Mouse (Mus musculus) stomach, embryonic 16.5 days (tissue): ENCODE measurements around the gene Slc6a16. TPM values are rescaled to one million over a fixed set of nuclear protein-coding genes. Genes with fewer than 3 reads are reported as not detected.

Experiments
- ATAC-seq: fragments of 200-750 bp; cut with Nextera tagmentation; 2 replicates; pipeline ENCODE4 v1.8.0; 2017; ENCODE audit warnings: moderate number of reproducible peaks, moderate TSS enrichment; ENCODE audit not compliant: insufficient read depth, low FRiP score
- H3K27ac ChIP-seq: fragments of 300-500 bp; sonication (generic); 2 replicates; pipeline ENCODE4 v1.5.1; 2014; ENCODE audit warnings: low read length
- H3K27me3 ChIP-seq: fragments of 300-500 bp; sonication (generic); 2 replicates; pipeline ENCODE4 v1.6.1; 2014; ENCODE audit warnings: low read length, control low read depth, mixed read lengths; ENCODE audit not compliant: control insufficient read depth, insufficient read depth
- H3K36me3 ChIP-seq: fragments of 300-500 bp; sonication (generic); 2 replicates; pipeline ENCODE4 v1.6.1; 2014; ENCODE audit warnings: low read length; ENCODE audit not compliant: control insufficient read depth, insufficient read depth
- H3K4me1 ChIP-seq: fragments of 300-500 bp; sonication (generic); 2 replicates; pipeline ENCODE4 v1.6.1; 2014; ENCODE audit warnings: low read length, control low read depth, mixed read lengths; ENCODE audit not compliant: control insufficient read depth, insufficient read depth
- H3K4me2 ChIP-seq: fragments of 300-500 bp; sonication (generic); 2 replicates; pipeline ENCODE4 v1.6.1; 2014; ENCODE audit warnings: low read depth, low read length, mixed read lengths
- H3K4me3 ChIP-seq: fragments of 300-500 bp; sonication (generic); replicated peaks from 2 replicates; pipeline ENCODE4 v1.5.1; 2014; ENCODE audit warnings: mild to moderate bottlenecking, low read length
- H3K9ac ChIP-seq: fragments of 300-500 bp; sonication (generic); 2 replicates; pipeline ENCODE4 v1.6.1; 2014; ENCODE audit warnings: low read length
- H3K9me3 ChIP-seq: fragments of 300-500 bp; sonication (generic); replicated peaks from 2 replicates; pipeline ENCODE4 v1.6.1; 2016; ENCODE audit warnings: low read length, control low read depth; ENCODE audit not compliant: control insufficient read depth
- WGBS: fragments of 180-500 bp; shearing (Covaris S2); extraction: QIAGEN DNeasy Blood & Tissue Kit; methylation state at CpG from one replicate; pipeline ENCODE4 v1.1.7; 2014; 5-methylcytosine and 5-hydroxymethylcytosine counted together
- polyA plus RNA-seq: library from polyadenylated mRNA; unstranded; fragments of >200 nt; fragmentation: Nextera tagmentation; extraction: Ambion mirVana; gene quantifications from 2 replicates; pipeline ENCODE4 v1.2.1, GENCODE M21; 2015

Gene Slc6a16
- polyA plus RNA-seq, 1 experiment from 2014 or later: not detected

DNA sequence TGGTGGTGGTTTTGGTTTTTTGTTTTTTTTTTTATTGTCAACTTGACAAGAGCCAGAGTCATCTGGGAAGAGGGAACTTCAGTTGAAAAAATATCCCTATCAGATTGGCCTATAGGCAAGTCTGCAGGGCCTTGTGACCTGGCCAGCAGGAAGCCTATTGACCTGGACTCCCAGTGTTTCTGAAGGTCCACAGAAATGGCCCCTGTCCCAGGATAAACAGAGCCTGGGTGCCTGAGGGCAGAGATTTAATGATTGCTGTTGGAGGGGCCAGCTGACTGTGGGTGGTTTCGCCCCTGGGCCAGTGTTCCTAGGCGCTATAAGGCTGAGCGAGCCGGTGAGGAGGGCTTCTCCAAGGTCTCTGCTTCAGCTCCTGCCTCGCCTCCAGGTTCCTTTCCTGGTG, 27.2 kb upstream of the Slc6a16 start:
- no peak for ATAC-seq
- no peak overlapping the region for H3K4me3 ChIP-seq
- no peaks in the 10 kb centered on the region for H3K9me3 ChIP-seq
- no peak overlapping the region for H3K9ac ChIP-seq
- H3K4me2 ChIP-seq: no peak overlapping the region
- peaks cover 5% of the 10 kb centered on the region; the same call in 1 of the 2 replicates for H3K36me3 ChIP-seq
- WGBS: 71% methylated on average over 5 of the region's 5 CpGs
- peaks cover 8% of the 10 kb centered on the region for H3K27me3 ChIP-seq
- no peak overlapping the region for H3K27ac ChIP-seq
- H3K4me1 ChIP-seq: peaks cover 26% of the 10 kb centered on the region

DNA sequence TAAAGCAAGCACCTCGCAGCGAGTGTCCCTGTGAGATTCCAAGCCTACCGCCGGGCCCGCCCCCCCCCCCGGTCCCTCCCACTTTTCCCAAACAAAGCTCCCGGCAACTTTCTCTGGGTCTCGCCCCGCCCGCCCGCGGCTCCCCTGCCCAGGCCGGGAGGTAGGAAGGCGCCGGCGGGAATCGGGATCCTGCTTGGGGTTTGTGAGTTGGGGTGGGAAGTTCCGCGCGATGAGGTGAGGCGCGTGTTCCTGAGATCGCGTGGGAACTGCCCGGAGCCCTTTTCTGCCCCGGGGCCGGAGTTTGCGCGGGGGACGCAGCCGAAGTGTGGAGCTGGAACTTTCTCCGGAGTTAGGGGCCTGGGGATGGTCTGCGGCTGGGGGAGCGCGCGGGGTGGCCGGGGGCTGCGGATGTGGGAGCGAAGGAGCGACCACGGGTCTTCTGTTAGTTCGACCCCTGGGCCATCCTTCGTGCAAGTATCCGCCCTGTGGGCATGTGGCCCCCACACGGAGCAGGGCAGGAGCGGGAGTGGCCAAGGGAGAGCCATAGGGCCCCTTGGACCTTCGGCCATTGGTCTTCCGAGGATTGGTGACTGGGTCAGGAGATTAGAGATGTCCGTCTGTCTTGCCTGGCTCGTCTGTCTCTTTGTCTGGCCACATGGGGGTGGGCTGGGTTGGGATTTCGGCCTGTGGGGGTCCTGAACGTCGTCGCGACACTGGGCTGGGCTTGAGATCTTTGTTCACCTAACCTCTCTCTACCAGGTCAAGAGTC, 25.0 kb upstream of the Slc6a16 start, which contains the start of gene Tead2:
Gene Tead2, plus strand, starts transcription at position 81 of the 769 bp plus-strand sequence.
- peaks cover 26% of the 10 kb centered on the region for H3K4me1 ChIP-seq
- no peaks in the 10 kb centered on the region for H3K9me3 ChIP-seq
- peak within 1 kb of the TSS; percentile 94 for H3K27ac ChIP-seq
- H3K9ac ChIP-seq: peak within 1 kb of the TSS; percentile 96
- peak within 1 kb of the TSS; percentile 70 for H3K4me2 ChIP-seq
- H3K27me3 ChIP-seq: peaks cover 8% of the 10 kb centered on the region
- ATAC-seq: peak; percentile 63
- 2% methylated on average over 55 of the region's 55 CpGs for WGBS
- H3K36me3 ChIP-seq: peaks cover 16% of the 10 kb centered on the region
- peak within 1 kb of the TSS; percentile 88 for H3K4me3 ChIP-seq

- H3K36me3 ChIP-seq: peaks cover 16% of the 10 kb centered on the region
- 2% methylated on average over 13 of the region's 13 CpGs for WGBS
- peak overlapping the region; percentile 94 for H3K27ac ChIP-seq
- peak overlapping the region; percentile 88 for H3K4me3 ChIP-seq
- H3K9me3 ChIP-seq: no peaks in the 10 kb centered on the region
- peak overlapping the region; percentile 70 for H3K4me2 ChIP-seq
- peaks cover 3% of the 10 kb centered on the region for H3K27me3 ChIP-seq
- peak; percentile 85 for ATAC-seq
- H3K9ac ChIP-seq: peak overlapping the region; percentile 96
- H3K4me1 ChIP-seq: peaks cover 23% of the 10 kb centered on the region
Measured at GRCm38 (mm10) chr7:45216442-45217183, 24.3 kb upstream of the Slc6a16 start.

DNA sequence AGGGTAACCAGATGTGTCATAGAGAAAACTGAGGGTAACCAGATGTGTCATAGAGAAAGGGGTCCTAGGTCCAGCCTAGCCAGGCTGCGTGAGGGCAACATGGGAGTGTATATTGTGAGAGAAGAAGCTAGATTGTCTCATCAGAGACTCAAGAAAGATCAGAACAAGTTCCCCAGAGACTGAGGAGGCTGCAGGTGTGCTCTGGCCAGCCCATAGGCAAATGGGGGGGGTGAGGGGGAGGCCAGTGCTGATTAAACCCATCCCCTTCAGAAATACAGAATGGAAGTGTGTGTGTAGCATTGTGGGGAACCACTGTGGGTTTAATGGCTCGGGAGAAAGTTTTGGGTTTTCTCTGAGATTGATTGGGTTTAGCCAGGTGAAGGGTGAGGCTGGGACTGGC, 19.2 kb upstream of the Slc6a16 start:
- Histone ChIP-seq H3K4me3 (no peak overlapping the region), H3K36me3 (peaks cover 30% of the 10 kb centered on the region), H3K4me2 (no peak overlapping the region), H3K27ac (no peak overlapping the region), H3K9ac (no peak overlapping the region), H3K4me1 (peaks cover 11% of the 10 kb centered on the region), H3K9me3 (no peaks in the 10 kb centered on the region), H3K27me3 (no peaks in the 10 kb centered on the region)
- ATAC-seq: no peak
- 73% methylated on average over 2 of the region's 2 CpGs for WGBS

DNA sequence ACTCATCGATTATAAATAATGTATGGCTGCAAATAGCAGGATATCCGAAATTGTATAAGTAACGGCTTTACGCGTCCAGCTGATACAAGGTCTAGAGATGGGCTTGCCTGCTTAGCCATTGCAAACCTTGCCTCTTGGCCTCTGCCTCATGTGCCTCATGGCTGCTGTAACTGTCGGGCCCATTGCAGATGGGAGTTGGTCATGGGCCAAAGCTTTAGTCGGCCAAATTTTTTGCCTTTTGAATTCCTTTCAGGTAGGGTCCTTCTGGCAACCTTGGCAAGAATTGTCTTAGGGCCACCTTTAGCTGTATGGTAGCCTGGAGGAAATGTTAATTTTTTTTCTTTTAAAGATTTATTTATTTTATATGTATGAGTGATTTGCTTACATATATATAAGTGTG, 16.1 kb upstream of the Slc6a16 start:
- no peak overlapping the region for H3K27ac ChIP-seq
- H3K4me3 ChIP-seq: no peak overlapping the region
- H3K9me3 ChIP-seq: no peaks in the 10 kb centered on the region
- H3K9ac ChIP-seq: no peak overlapping the region
- no peaks in the 10 kb centered on the region for H3K4me1 ChIP-seq
- no peak overlapping the region for H3K4me2 ChIP-seq
- H3K27me3 ChIP-seq: no peaks in the 10 kb centered on the region
- WGBS: 87% methylated on average over 7 of the region's 7 CpGs
- no peak for ATAC-seq
- peaks cover 41% of the 10 kb centered on the region for H3K36me3 ChIP-seq

- Histone ChIP-seq H3K4me1 (no peaks in the 10 kb centered on the region), H3K27me3 (no peaks in the 10 kb centered on the region), H3K4me2 (no peak overlapping the region), H3K9ac (no peak overlapping the region), H3K9me3 (no peaks in the 10 kb centered on the region), H3K27ac (no peak overlapping the region), H3K4me3 (no peak overlapping the region), H3K36me3 (peaks cover 33% of the 10 kb centered on the region)
- no peak for ATAC-seq
- WGBS: 96% methylated on average over 5 of the region's 5 CpGs
Measured at GRCm38 (mm10) chr7:45226421-45226820, 14.5 kb upstream of the Slc6a16 start.

- Histone ChIP-seq H3K9me3 (no peaks in the 10 kb centered on the region), H3K9ac (no peak overlapping the region), H3K4me2 (no peak overlapping the region), H3K27ac (no peak overlapping the region), H3K36me3 (peaks cover 37% of the 10 kb centered on the region), H3K27me3 (no peaks in the 10 kb centered on the region), H3K4me3 (no peak overlapping the region), H3K4me1 (peaks cover 2% of the 10 kb centered on the region; the same call in 1 of the 2 replicates)
- ATAC-seq: no peak; the same call in 1 of the 2 replicates
- 94% methylated on average over 18 of the region's 18 CpGs for WGBS
Measured at GRCm38 (mm10) chr7:45228548-45228947, 12.3 kb upstream of the Slc6a16 start.

DNA sequence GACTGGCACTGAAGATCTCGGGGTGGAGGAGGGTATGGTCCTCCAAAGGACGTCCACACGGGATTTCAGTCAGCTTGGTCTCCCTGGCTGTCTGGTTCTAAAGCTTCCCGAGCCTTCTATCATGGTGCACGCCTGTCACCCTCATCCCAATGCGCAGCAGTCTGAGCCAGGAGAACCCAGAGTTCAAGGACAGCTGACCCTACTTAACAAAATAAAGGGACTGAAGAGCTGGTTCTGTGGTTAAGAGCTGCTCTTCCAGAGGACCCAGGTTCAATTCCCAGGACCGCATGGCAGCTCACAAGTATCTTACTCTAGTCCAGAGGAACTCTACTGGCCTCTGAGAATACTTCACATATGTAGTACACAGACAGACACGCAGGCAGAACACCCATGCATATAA, 11.8 kb upstream of the Slc6a16 start:
- Histone ChIP-seq H3K9ac (no peak overlapping the region), H3K4me1 (peaks cover 7% of the 10 kb centered on the region), H3K36me3 (peaks cover 37% of the 10 kb centered on the region), H3K4me3 (no peak overlapping the region), H3K27ac (no peak overlapping the region), H3K4me2 (no peak overlapping the region), H3K27me3 (no peaks in the 10 kb centered on the region), H3K9me3 (no peaks in the 10 kb centered on the region)
- 89% methylated on average over 8 of the region's 8 CpGs for WGBS
- ATAC-seq: no peak
